Mouse (Mus musculus) spleen, postnatal 0 days (tissue): ENCODE data around the gene Vmn1r234. TPM values are rescaled to one million over a fixed set of nuclear protein-coding genes. Genes with fewer than 3 reads are reported as not detected.

Source experiments
- polyA plus RNA-seq: library from polyadenylated mRNA; unstranded; fragments of >200 nt; fragmentation: Nextera tagmentation; extraction: Ambion mirVana; gene quantifications from 2 replicates; pipeline ENCODE4 v1.2.1, GENCODE M21; 2015

Vmn1r234 gene
- not detected in 2 replicates for polyA plus RNA-seq

DNA sequence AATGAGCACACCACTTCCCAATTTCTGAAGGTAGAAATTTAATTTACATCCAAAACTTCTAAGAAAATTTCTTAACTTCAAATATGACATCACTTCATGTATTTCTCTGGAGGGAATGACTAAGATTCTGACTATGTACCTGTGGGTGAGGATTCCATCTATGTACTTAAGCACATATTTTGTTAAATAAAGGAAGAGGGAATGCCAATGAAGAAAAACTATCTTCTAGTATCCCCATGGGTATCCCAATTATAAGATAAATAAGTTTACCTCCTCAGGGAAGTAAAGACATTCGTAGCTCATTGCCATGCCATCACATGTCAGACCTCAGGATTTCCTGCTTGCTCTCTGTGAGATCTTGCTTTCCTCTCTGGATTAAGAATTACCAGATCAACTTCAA lies at the start of gene Vmn1r234:
Gene Vmn1r234 (plus strand): TSS at position 301 of the 400 bp plus-strand sequence.

DNA sequence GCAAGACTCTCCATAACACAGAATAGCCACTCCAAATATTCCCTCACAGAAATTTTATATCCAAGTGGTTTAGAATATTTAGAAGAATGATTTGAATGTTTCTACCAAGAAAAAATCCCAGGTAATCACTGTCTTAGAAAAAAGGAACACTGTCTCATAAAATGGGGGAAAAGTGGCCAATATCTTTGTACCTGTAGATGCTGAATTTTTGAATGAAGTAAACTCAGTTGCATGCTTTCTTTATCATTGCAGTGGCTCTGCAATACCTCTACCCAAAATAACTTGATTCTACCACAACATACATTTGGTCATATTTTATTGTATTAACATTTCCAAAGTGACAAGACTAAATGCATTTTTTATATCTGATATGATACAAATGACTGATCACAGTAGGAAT lies 30.2 kb downstream of the Vmn1r234 start, which contains the start of gene Vmn1r235:
Gene Vmn1r235 (plus strand): TSS at position 301 of the 400 bp plus-strand sequence.

DNA sequence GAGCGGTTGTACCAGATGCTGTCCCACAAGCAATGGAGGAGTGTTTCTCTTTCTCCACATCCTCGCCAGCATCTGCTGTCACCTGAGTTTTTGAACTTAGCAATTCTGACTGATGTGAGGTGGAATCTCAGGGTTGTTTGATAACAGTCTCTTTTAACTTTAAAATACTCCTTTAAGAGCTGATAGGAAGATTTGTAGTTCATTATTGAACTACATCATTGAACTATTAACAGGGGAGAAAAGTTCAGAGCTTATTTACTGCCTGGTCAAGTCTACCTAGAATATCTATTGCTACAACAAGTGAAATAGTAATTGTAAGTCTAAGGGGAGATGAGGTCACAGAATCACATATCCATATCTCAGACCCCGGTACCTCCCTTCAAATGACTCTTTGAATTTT lies 56.8 kb downstream of the Vmn1r234 start, which contains the start of gene Vmn1r236:
Gene Vmn1r236 (plus strand): TSS at position 301 of the 400 bp plus-strand sequence.

Other genes with a start within 250 kb of the Vmn1r234 start
- gene Vmn1r233, start 229.6 kb upstream of the Vmn1r234 start, polyA plus RNA-seq = not detected in 2 replicates
- gene Zfp160, start 217.2 kb upstream of the Vmn1r234 start, polyA plus RNA-seq = 8.2 and 9.2 TPM in 2 replicates
- gene Vmn1r235, start 30.3 kb downstream of the Vmn1r234 start, polyA plus RNA-seq = not detected in 2 replicates
- gene Vmn1r236, start 56.9 kb downstream of the Vmn1r234 start, polyA plus RNA-seq = not detected in 2 replicates
- not detected in 2 replicates for gene Vmn1r237, start 85.8 kb downstream of the Vmn1r234 start, polyA plus RNA-seq
- gene Zfp677, start 157.7 kb downstream of the Vmn1r234 start, polyA plus RNA-seq = 1.3 and 1.7 TPM in 2 replicates
- gene Zfp54, start 197.1 kb downstream of the Vmn1r234 start, polyA plus RNA-seq = 3.1 TPM in 2 replicates
- 6.7 and 7.2 TPM in 2 replicates for gene Zfp51, start 224.3 kb downstream of the Vmn1r234 start, polyA plus RNA-seq